Mouse (Mus musculus) kidney, postnatal 36 days (tissue): ENCODE measurements around the gene Stx6.

Experiments
- DNase-seq, 2 experiments: peaks; one replicate each; pipeline ENCODE4 v3.0.0; 2021 to 2022; ENCODE audit warnings: mixed read lengths in 2 of 2

Stx6 gene

GRCm38 (mm10) chr1:155210011-155210763 lies 51.7 kb downstream of the Stx6 start:
- DNase-seq = peak in 1 of 2 experiments; percentile 67

- DNase-seq = peak in 1 of 2 experiments; percentile 6
Measured at GRCm38 (mm10) chr1:155211017-155211416, 52.5 kb downstream of the Stx6 start.

- DNase-seq = peak in 1 of 2 experiments; percentile 6
Measured at GRCm38 (mm10) chr1:155212081-155212480, 53.6 kb downstream of the Stx6 start.

GRCm38 (mm10) chr1:155212493-155212892 lies 54.0 kb downstream of the Stx6 start:
- DNase-seq = peak in 1 of 2 experiments; percentile 58

GRCm38 (mm10) chr1:155212936-155213774 lies 54.6 kb downstream of the Stx6 start:
- DNase-seq = peak in 1 of 2 experiments; percentile 36

- peak in 1 of 2 experiments; percentile 69 for DNase-seq
Measured at GRCm38 (mm10) chr1:155213912-155214311, 55.4 kb downstream of the Stx6 start.

- no peak for DNase-seq
Measured at GRCm38 (mm10) chr1:155215066-155215764, 56.7 kb downstream of the Stx6 start.

- DNase-seq = peak; percentile 71 to 84
Measured at GRCm38 (mm10) chr1:155216313-155216712, 57.8 kb downstream of the Stx6 start.

GRCm38 (mm10) chr1:155216844-155217243 lies 58.3 kb downstream of the Stx6 start:
- DNase-seq = no peak

GRCm38 (mm10) chr1:155217865-155218541 lies 59.5 kb downstream of the Stx6 start:
- peak in 1 of 2 experiments; percentile 66 for DNase-seq

- DNase-seq = peak; percentile 65 to 74
Measured at GRCm38 (mm10) chr1:155218924-155219323, 60.4 kb downstream of the Stx6 start.

GRCm38 (mm10) chr1:155222101-155222669 lies 63.7 kb downstream of the Stx6 start:
- peak in 1 of 2 experiments; percentile 59 for DNase-seq

- no peak for DNase-seq
Measured at GRCm38 (mm10) chr1:155223036-155223435, 64.5 kb downstream of the Stx6 start.

GRCm38 (mm10) chr1:155223849-155224554 lies 65.5 kb downstream of the Stx6 start:
- DNase-seq = peak; percentile 91 to 96

- DNase-seq = no peak
Measured at GRCm38 (mm10) chr1:155229464-155230411, 71.2 kb downstream of the Stx6 start.

GRCm38 (mm10) chr1:155232385-155232784 lies 73.9 kb downstream of the Stx6 start:
- DNase-seq = peak; percentile 63 to 69

- no peak for DNase-seq
Measured at GRCm38 (mm10) chr1:155232786-155233185, 74.3 kb downstream of the Stx6 start.

- DNase-seq = no peak
Measured at GRCm38 (mm10) chr1:155233378-155233777, 74.9 kb downstream of the Stx6 start.

- peak; percentile 66 to 79 for DNase-seq
Measured at GRCm38 (mm10) chr1:155233931-155234607, 75.6 kb downstream of the Stx6 start.

GRCm38 (mm10) chr1:155235641-155236040 lies 77.1 kb downstream of the Stx6 start:
- no peak for DNase-seq
